Mouse (Mus musculus) kidney, postnatal 4 days (tissue): Measurements from ENCODE around the gene Id3.
A peak's percentile ranks its signal among the peaks of the same experiment; 100 is the strongest.

ENCODE experiments used
- DNase-seq, 2 experiments: peaks; one replicate each; pipeline ENCODE4 v3.0.0; 2021; ENCODE audit warnings: mixed read lengths in 2 of 2

Gene Id3

GRCm38 (mm10) chr4:136125458-136125857, 17.8 kb upstream of the Id3 start:
- DNase-seq: no peak

GRCm38 (mm10) chr4:136126019-136126418, 17.3 kb upstream of the Id3 start:
- DNase-seq: no peak

GRCm38 (mm10) chr4:136127670-136128069, 15.6 kb upstream of the Id3 start:
- DNase-seq: no peak

GRCm38 (mm10) chr4:136129842-136130241, 13.5 kb upstream of the Id3 start:
- no peak for DNase-seq

- DNase-seq: peak in 1 of 2 experiments; percentile 23
Measured at GRCm38 (mm10) chr4:136133801-136134200, 9.5 kb upstream of the Id3 start.

- peak in 1 of 2 experiments; percentile 54 for DNase-seq
Measured at GRCm38 (mm10) chr4:136134418-136134977, 8.8 kb upstream of the Id3 start.

- DNase-seq: peak; percentile 89 to 93
Measured at GRCm38 (mm10) chr4:136134978-136135873, 8.1 kb upstream of the Id3 start.

- DNase-seq: peak; percentile 47 to 63
Measured at GRCm38 (mm10) chr4:136135874-136136728, 7.2 kb upstream of the Id3 start.

GRCm38 (mm10) chr4:136139326-136140110, 3.8 kb upstream of the Id3 start:
- no peak for DNase-seq

GRCm38 (mm10) chr4:136140327-136141250, 2.7 kb upstream of the Id3 start:
- peak; percentile 98 for DNase-seq

- DNase-seq: peak; percentile 30 to 44
Measured at GRCm38 (mm10) chr4:136142267-136143192, 767 bp upstream of the Id3 start.

- DNase-seq: peak; percentile 79 to 86
Measured at GRCm38 (mm10) chr4:136144126-136144926, 1.0 kb downstream of the Id3 start.

- DNase-seq: no peak
Measured at GRCm38 (mm10) chr4:136144927-136145292, 1.6 kb downstream of the Id3 start.

- peak in 1 of 2 experiments; percentile 34 for DNase-seq
Measured at GRCm38 (mm10) chr4:136145362-136145885, 2.1 kb downstream of the Id3 start.

GRCm38 (mm10) chr4:136145991-136146711, 2.9 kb downstream of the Id3 start:
- DNase-seq: no peak

GRCm38 (mm10) chr4:136146712-136147154, 3.4 kb downstream of the Id3 start:
- peak; percentile 34 to 43 for DNase-seq

- DNase-seq: peak; percentile 88 to 94
Measured at GRCm38 (mm10) chr4:136147436-136148135, 4.3 kb downstream of the Id3 start.
